Mouse (Mus musculus) E14TG2a.4 (cell line): ENCODE measurements at regions not wholly inside any gene's neighbourhood (a gene's known extent, or its start where the extent isn't known, plus 50 kb on each side); places are given as distances from the start of the nearest gene placed in this dataset.

ENCODE experiments used
- CTCF ChIP-seq: conservative IDR thresholded peaks from 2 replicates; pipeline ENCODE4 v1.5.1; 2014; ENCODE audit warnings: low read length
- NANOG ChIP-seq: IDR thresholded peaks from 2 replicates; pipeline ENCODE4 v1.6.1; 2014; ENCODE audit warnings: borderline replicate concordance, low read length, mixed read lengths
- POU5F1 ChIP-seq: IDR thresholded peaks from 2 replicates; pipeline ENCODE4 v1.6.1; 2014; ENCODE audit warnings: low read length, borderline replicate concordance

GRCm38 (mm10) chr9:23167056-23167591 lies 55.8 kb upstream of the Bmper start:
- TF ChIP-seq CTCF, result no peak
- TF ChIP-seq POU5F1, result no peak
- no peak for TF ChIP-seq NANOG
